Mouse (Mus musculus): ENCODE data around the gene Tmem130.

- TF ChIP-seq POLR2AphosphoS2 (IDR thresholded peaks at IDR 0.05; ENCODE audit: insufficient read length, low read depth) (no peak), POLR2A (IDR thresholded peaks at IDR 0.05; ENCODE audit: insufficient read length, low read depth) (no peak), MYOG (IDR thresholded peaks at IDR 0.05; ENCODE audit: control insufficient read depth in 1 of 3, insufficient read depth in 1 of 3, insufficient read length in 2 of 3, low read depth in 2 of 3) (no peak)
Observed at GRCm38 (mm10) chr5:144725554-144725953, 36.1 kb downstream of the Tmem130 start.
